Mouse (Mus musculus) heart, embryonic 13.5 days (tissue): ENCODE measurements around the gene Spns1. TPM values are rescaled to one million over a fixed set of nuclear protein-coding genes. Genes with fewer than 3 reads are reported as not detected.
"Not testable (repeated sequence)": the region's sequence is repeated elsewhere in the genome, so short reads cannot be mapped to it uniquely, and the experiment has no call there.

ENCODE experiments used
- ATAC-seq: fragments of 200-750 bp; cut with Nextera tagmentation; 2 replicates; pipeline ENCODE4 v1.8.0; 2017; ENCODE audit warnings: moderate TSS enrichment; ENCODE audit not compliant: insufficient number of reproducible peaks, low FRiP score, low TSS enrichment; ENCODE audit errors: extremely low read depth
- H3K27ac ChIP-seq: fragments of 300-500 bp; sonication (generic); replicated peaks from 2 replicates; pipeline ENCODE4 v1.5.1; 2015; ENCODE audit warnings: moderate library complexity, mild to moderate bottlenecking, inconsistent platforms
- H3K27me3 ChIP-seq: fragments of 300-500 bp; sonication (generic); replicated peaks from 2 replicates; pipeline ENCODE4 v1.6.1; 2015; ENCODE audit warnings: mild to moderate bottlenecking, inconsistent platforms
- H3K36me3 ChIP-seq: fragments of 300-500 bp; sonication (generic); 2 replicates; pipeline ENCODE4 v1.6.1; 2015; ENCODE audit warnings: mild to moderate bottlenecking, inconsistent platforms
- H3K4me1 ChIP-seq: fragments of 300-500 bp; sonication (generic); 2 replicates; pipeline ENCODE4 v1.6.1; 2015; ENCODE audit warnings: inconsistent platforms
- H3K4me2 ChIP-seq: fragments of 300-500 bp; sonication (generic); 2 replicates; pipeline ENCODE4 v1.6.1; 2015; ENCODE audit warnings: inconsistent platforms, mild to moderate bottlenecking, moderate library complexity
- H3K4me3 ChIP-seq: fragments of 300-500 bp; sonication (generic); 2 replicates; pipeline ENCODE4 v1.5.1; 2015; ENCODE audit warnings: moderate library complexity, mild to moderate bottlenecking, inconsistent platforms
- H3K9ac ChIP-seq: fragments of 300-500 bp; sonication (generic); 2 replicates; pipeline ENCODE4 v1.6.1; 2015; ENCODE audit warnings: inconsistent platforms, mild to moderate bottlenecking, moderate library complexity
- H3K9me3 ChIP-seq: fragments of 300-500 bp; sonication (generic); 2 replicates; pipeline ENCODE4 v1.6.1; 2016; ENCODE audit warnings: inconsistent platforms
- WGBS: fragments of 180-500 bp; shearing (Covaris S2); methylation state at CpG from one replicate; pipeline ENCODE4 v1.1.7; 2015; ENCODE audit warnings: mixed read lengths; 5-methylcytosine and 5-hydroxymethylcytosine counted together
- polyA plus RNA-seq: library from polyadenylated mRNA; unstranded; fragments of >200 nt; fragmentation: Nextera tagmentation; extraction: Ambion mirVana; gene quantifications from 2 replicates; pipeline ENCODE4 v1.2.1, GENCODE M21; 2015

Spns1 gene
- polyA plus RNA-seq, 1 experiment from 2014 or later, result 43.7 TPM

DNA sequence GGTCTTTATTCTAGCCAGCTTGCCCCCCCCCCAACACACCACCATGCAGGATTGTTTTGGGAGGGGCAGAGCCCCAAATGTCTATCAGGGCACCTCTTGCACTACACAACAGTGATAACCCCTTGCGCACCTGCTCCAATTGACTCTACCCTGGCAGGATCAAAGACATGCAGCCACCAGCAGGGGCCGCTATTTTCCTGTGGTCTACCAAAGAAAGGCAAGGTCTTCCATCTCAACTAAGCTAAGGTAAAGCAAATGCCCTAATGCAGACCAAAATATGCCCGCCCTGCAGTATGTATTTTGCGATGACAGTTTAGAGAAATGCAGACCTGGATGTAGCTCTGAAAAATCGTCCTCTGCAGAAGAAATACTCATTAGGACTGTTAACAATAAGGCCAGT is 22.3 kb upstream of the Spns1 start:
- Histone ChIP-seq H3K27ac (no peak overlapping the region), H3K4me1 (peaks cover 15% of the 10 kb centered on the region), H3K36me3 (no peaks in the 10 kb centered on the region), H3K4me3 (no peak overlapping the region), H3K4me2 (no peak overlapping the region), H3K27me3 (no peaks in the 10 kb centered on the region), H3K9me3 (no peaks in the 10 kb centered on the region), H3K9ac (no peak overlapping the region)
- ATAC-seq, result no peak
- WGBS, result 7% methylated on average over 5 of the region's 5 CpGs

- Histone ChIP-seq H3K9me3 (no peaks in the 10 kb centered on the region), H3K4me1 (peaks cover 15% of the 10 kb centered on the region), H3K36me3 (no peaks in the 10 kb centered on the region), H3K27me3 (no peaks in the 10 kb centered on the region), H3K4me3 (no peak overlapping the region), H3K9ac (no peak overlapping the region), H3K4me2 (no peak overlapping the region), H3K27ac (no peak overlapping the region)
- WGBS, result 79% methylated on average over 4 of the region's 4 CpGs
- ATAC-seq, result no peak
Measured at GRCm38 (mm10) chr7:126397822-126398221, 20.6 kb upstream of the Spns1 start.

- WGBS, result 38% methylated on average over 6 of the region's 6 CpGs
- peak overlapping the region; percentile 58 for H3K9ac ChIP-seq
Measured at GRCm38 (mm10) chr7:126397221-126397620, 20.0 kb upstream of the Spns1 start.

GRCm38 (mm10) chr7:126396298-126397119 is 19.3 kb upstream of the Spns1 start, which contains the start of gene Nfatc2ip:
TSS of gene Nfatc2ip (minus strand) at chr7:126396737.
- ATAC-seq, result peak; percentile 99
- Histone ChIP-seq H3K27ac (peak within 1 kb of the TSS; percentile 70), H3K27me3 (no peaks in the 10 kb centered on the region), H3K36me3 (peaks cover 7% of the 10 kb centered on the region; the same call in 1 of the 2 replicates), H3K9ac (peak within 1 kb of the TSS; percentile 89), H3K4me3 (peak within 1 kb of the TSS; percentile 86), H3K4me1 (peaks cover 15% of the 10 kb centered on the region), H3K4me2 (peak within 1 kb of the TSS; percentile 78), H3K9me3 (no peaks in the 10 kb centered on the region)
- WGBS, result 1% methylated on average over 59 of the region's 59 CpGs

More at GRCm38 (mm10) chr7:126397221-126397620, 20.0 kb upstream of the Spns1 start:
- Histone ChIP-seq H3K27ac (no peak overlapping the region), H3K36me3 (no peaks in the 10 kb centered on the region; the same call in 1 of the 2 replicates), H3K27me3 (no peaks in the 10 kb centered on the region), H3K9me3 (no peaks in the 10 kb centered on the region), H3K4me2 (peak overlapping the region; percentile 60), H3K4me3 (peak overlapping the region; percentile 86), H3K4me1 (peaks cover 15% of the 10 kb centered on the region)
- no peak for ATAC-seq

- H3K9me3 ChIP-seq, ATAC-seq, H3K4me2 ChIP-seq, H3K27me3 ChIP-seq, H3K4me3 ChIP-seq, H3K9ac ChIP-seq, H3K27ac ChIP-seq: not testable (repeated sequence)
- Histone ChIP-seq H3K36me3 (peaks cover 46% of the 10 kb centered on the region), H3K4me1 (peaks cover 12% of the 10 kb centered on the region)
- 86% methylated on average over 7 of the region's 7 CpGs for WGBS
Measured at GRCm38 (mm10) chr7:126392086-126392884, 15.0 kb upstream of the Spns1 start.

DNA sequence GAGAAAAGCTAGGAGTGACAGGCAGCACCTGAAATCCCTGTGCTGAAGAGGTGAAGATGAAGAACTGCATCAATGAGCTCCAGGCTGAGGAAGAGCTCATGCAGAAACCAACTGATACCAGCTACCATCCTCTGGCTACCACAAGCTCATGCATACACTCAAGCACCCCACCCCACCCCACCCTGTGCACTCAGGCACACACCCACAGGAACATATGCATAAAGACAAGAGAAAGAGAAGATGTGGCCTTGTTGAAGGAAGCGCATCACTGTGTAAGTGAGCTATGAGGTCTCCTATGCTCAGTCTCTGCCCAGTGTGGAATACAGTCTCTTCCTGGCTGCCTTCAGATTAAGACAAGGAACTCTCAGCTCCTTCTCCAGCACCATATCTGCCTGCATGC is 10.9 kb upstream of the Spns1 start:
- peaks cover 74% of the 10 kb centered on the region for H3K36me3 ChIP-seq
- 100% methylated on average over 1 of the region's 1 CpGs for WGBS
- H3K9me3 ChIP-seq, result peaks cover 3% of the 10 kb centered on the region; the same call in 1 of the 2 replicates
- H3K4me1 ChIP-seq, result no peaks in the 10 kb centered on the region
- no peak for ATAC-seq
- H3K9ac ChIP-seq, result no peak overlapping the region
- H3K4me3 ChIP-seq, result no peak overlapping the region
- H3K27me3 ChIP-seq, result no peaks in the 10 kb centered on the region
- no peak overlapping the region for H3K27ac ChIP-seq
- H3K4me2 ChIP-seq, result no peak overlapping the region

DNA sequence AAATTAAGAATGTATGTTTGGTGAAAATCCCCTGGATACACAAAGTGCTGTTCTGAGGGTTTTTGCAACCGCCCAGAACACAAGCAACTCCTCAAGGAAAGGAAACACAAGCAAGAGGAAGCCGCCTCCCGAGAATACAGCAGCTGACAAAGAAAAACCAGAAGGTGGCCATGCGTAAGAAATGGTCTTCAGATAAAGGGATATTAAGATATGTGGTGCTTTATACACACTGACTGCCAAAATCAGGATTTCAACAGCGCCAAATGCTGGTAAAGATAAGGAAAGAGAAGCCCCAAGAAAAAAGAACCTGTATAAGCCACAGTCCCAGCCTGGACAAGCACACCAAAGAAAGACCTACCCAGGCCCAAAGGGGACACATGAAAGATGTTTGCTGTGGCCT is 6.3 kb upstream of the Spns1 start:
- Histone ChIP-seq H3K27ac (no peak overlapping the region), H3K4me3 (no peak overlapping the region), H3K4me2 (no peak overlapping the region), H3K9me3 (no peaks in the 10 kb centered on the region), H3K9ac (no peak overlapping the region), H3K27me3 (peaks cover 4% of the 10 kb centered on the region; the same call in 1 of the 2 replicates), H3K4me1 (no peaks in the 10 kb centered on the region), H3K36me3 (peaks cover 38% of the 10 kb centered on the region)
- ATAC-seq, result no peak
- 70% methylated on average over 5 of the region's 5 CpGs for WGBS

DNA sequence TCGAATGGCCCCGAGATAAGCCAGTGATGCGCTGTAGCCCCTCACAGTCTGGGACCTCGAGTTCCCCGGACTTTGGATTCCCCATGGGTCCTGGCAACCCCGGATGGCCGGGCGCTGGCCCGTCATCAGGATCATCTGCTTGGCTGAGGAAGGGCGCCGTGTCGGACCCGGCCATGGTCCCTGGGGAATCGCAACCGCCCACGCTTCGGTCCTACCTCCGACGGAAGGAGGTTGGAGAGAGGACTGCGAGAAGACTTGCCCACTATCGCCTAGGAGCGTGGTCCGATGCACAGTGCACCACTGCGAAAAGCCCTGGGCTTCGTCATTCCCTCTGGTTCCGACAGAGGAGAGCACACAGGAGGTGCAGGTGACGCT is 360 bp downstream of the Spns1 start:
- Histone ChIP-seq H3K36me3 (peaks cover 36% of the 10 kb centered on the region), H3K4me2 (peak overlapping the region; percentile 98), H3K9me3 (no peaks in the 10 kb centered on the region), H3K27me3 (peaks cover 4% of the 10 kb centered on the region; the same call in 1 of the 2 replicates), H3K4me3 (peak overlapping the region; percentile 98), H3K27ac (peak overlapping the region; percentile 49; the same call in 1 of the 2 replicates), H3K4me1 (peaks cover 21% of the 10 kb centered on the region), H3K9ac (peak overlapping the region; percentile 95)
- under 1% methylated on average over 27 of the region's 27 CpGs for WGBS
- ATAC-seq, result no peak; the same call in 1 of the 2 replicates

- H3K4me2 ChIP-seq, result no peak overlapping the region
Measured at GRCm38 (mm10) chr7:126375012-126375411, 2.2 kb downstream of the Spns1 start.

GRCm38 (mm10) chr7:126374526-126374925 is 2.7 kb downstream of the Spns1 start:
- Histone ChIP-seq H3K4me2 (no peak overlapping the region), H3K27me3 (peaks cover 4% of the 10 kb centered on the region; the same call in 1 of the 2 replicates), H3K9me3 (no peaks in the 10 kb centered on the region), H3K27ac (no peak overlapping the region), H3K9ac (no peak overlapping the region), H3K36me3 (peaks cover 60% of the 10 kb centered on the region), H3K4me1 (peaks cover 26% of the 10 kb centered on the region), H3K4me3 (no peak overlapping the region)
- WGBS, result 65% methylated on average over 6 of the region's 6 CpGs
- no peak for ATAC-seq

More at GRCm38 (mm10) chr7:126375012-126375411, 2.2 kb downstream of the Spns1 start:
- Histone ChIP-seq H3K36me3 (peaks cover 55% of the 10 kb centered on the region), H3K9ac (no peak overlapping the region), H3K27me3 (peaks cover 4% of the 10 kb centered on the region; the same call in 1 of the 2 replicates), H3K27ac (no peak overlapping the region), H3K4me1 (peaks cover 22% of the 10 kb centered on the region), H3K4me3 (no peak overlapping the region), H3K9me3 (no peaks in the 10 kb centered on the region)
- ATAC-seq, result no peak
- WGBS, result 71% methylated on average over 5 of the region's 5 CpGs

DNA sequence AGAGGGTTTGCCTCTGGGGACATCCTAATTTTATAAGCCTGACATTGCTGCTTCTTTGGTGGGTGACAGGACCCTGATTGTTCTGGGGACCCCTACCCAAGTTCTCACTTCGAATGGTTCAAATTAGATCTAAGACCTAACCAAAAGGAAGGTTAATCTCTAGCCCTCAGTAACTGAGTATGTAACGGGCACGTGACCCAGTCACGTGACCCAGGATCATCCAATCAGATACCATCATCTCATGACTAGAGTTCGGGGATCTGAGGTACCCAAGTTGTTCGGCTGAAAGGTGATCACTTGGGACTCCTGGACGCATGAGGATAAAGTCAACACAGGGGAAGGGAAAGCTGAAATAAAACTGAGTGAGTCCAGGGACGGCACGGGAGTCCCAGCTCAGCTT is 4.2 kb downstream of the Spns1 start:
- Histone ChIP-seq H3K36me3 (peaks cover 62% of the 10 kb centered on the region), H3K27ac (no peak overlapping the region), H3K9ac (no peak overlapping the region), H3K27me3 (no peaks in the 10 kb centered on the region), H3K4me2 (no peak overlapping the region), H3K4me3 (no peak overlapping the region), H3K4me1 (peaks cover 25% of the 10 kb centered on the region), H3K9me3 (no peaks in the 10 kb centered on the region)
- no peak for ATAC-seq
- 81% methylated on average over 9 of the region's 9 CpGs for whole genome bisulfite sequencing
